Mouse (Mus musculus) forebrain, embryonic 11.5 days (tissue): ENCODE measurements around the gene Txlna. TPM values are rescaled to one million over a fixed set of nuclear protein-coding genes. Genes with fewer than 3 reads are reported as not detected.

Source experiments
- ATAC-seq: fragments of 200-750 bp; cut with Nextera tagmentation; replicated peaks from 2 replicates; pipeline ENCODE4 v1.8.0; 2017; ENCODE audit warnings: moderate TSS enrichment; ENCODE audit not compliant: low FRiP score
- DNase-seq: peaks from one replicate; pipeline ENCODE4 v3.0.0-alpha.2; 2017; ENCODE audit warnings: low spot score
- H3K27ac ChIP-seq: fragments of 300-500 bp; sonication (generic); 2 replicates; pipeline ENCODE4 v1.5.1; 2014; ENCODE audit warnings: low read depth, low read length
- H3K27me3 ChIP-seq: fragments of 300-500 bp; sonication (generic); 2 replicates; pipeline ENCODE4 v1.6.1; 2014; ENCODE audit warnings: mild to moderate bottlenecking, low read length, mixed read lengths; ENCODE audit not compliant: control insufficient read depth, insufficient read depth
- H3K36me3 ChIP-seq: fragments of 300-500 bp; sonication (generic); 2 replicates; pipeline ENCODE4 v1.6.1; 2014; ENCODE audit warnings: mild to moderate bottlenecking, low read length, moderate library complexity, mixed read lengths; ENCODE audit not compliant: control insufficient read depth, insufficient read depth
- H3K4me1 ChIP-seq: fragments of 300-500 bp; sonication (generic); replicated peaks from 2 replicates; pipeline ENCODE4 v1.6.1; 2014; ENCODE audit warnings: low read length, mixed read lengths; ENCODE audit not compliant: control insufficient read depth, insufficient read depth
- H3K4me2 ChIP-seq: fragments of 300-500 bp; sonication (generic); 2 replicates; pipeline ENCODE4 v1.6.1; 2014; ENCODE audit warnings: low read depth, mild to moderate bottlenecking, low read length, moderate library complexity, mixed read lengths; ENCODE audit not compliant: severe bottlenecking
- H3K4me3 ChIP-seq: fragments of 300-500 bp; sonication (generic); 2 replicates; pipeline ENCODE4 v1.5.1; 2014; ENCODE audit warnings: low read depth, low read length
- H3K9ac ChIP-seq: fragments of 300-500 bp; sonication (generic); 2 replicates; pipeline ENCODE4 v1.6.1; 2014; ENCODE audit warnings: low read length
- H3K9me3 ChIP-seq: fragments of 300-500 bp; sonication (generic); 2 replicates; pipeline ENCODE4 v1.6.1; 2016; ENCODE audit warnings: low read length, mixed read lengths; ENCODE audit not compliant: control insufficient read depth
- WGBS: fragments of 180-500 bp; shearing (Covaris S2); extraction: QIAGEN DNeasy Blood & Tissue Kit; methylation state at CpG from one replicate; pipeline ENCODE4 v1.1.7; 2014; 5-methylcytosine and 5-hydroxymethylcytosine counted together
- polyA plus RNA-seq: library from polyadenylated mRNA; unstranded; fragments of >200 nt; fragmentation: Nextera tagmentation; extraction: Ambion mirVana; gene quantifications from 2 replicates; pipeline ENCODE4 v1.2.1, GENCODE M21; 2014

Txlna gene
- polyA plus RNA-seq, 1 experiment from 2014 or later = 115 TPM

- H3K36me3 ChIP-seq = peaks cover 46% of the 10 kb centered on the region
- H3K4me3 ChIP-seq = no peak overlapping the region
- H3K9me3 ChIP-seq = no peaks in the 10 kb centered on the region
- no peaks in the 10 kb centered on the region for H3K27me3 ChIP-seq
- no peak overlapping the region for H3K4me2 ChIP-seq
- no peak for DNase-seq
- H3K9ac ChIP-seq = no peak overlapping the region
- H3K27ac ChIP-seq = no peak overlapping the region
- 96% methylated on average over 6 of the region's 6 CpGs for WGBS
- no peak for ATAC-seq
- H3K4me1 ChIP-seq = 0 out of 2 replicates have a peak, but pooled peaks cover 3% of the 10 kb centered on the region
Observed at GRCm38 (mm10) chr4:129633852-129634251, 7.0 kb downstream of the Txlna start.

GRCm38 (mm10) chr4:129631867-129632266 is 9.0 kb downstream of the Txlna start:
- Histone ChIP-seq H3K27ac (no peak overlapping the region), H3K4me2 (no peak overlapping the region), H3K9ac (no peak overlapping the region), H3K4me3 (no peak overlapping the region), H3K27me3 (no peaks in the 10 kb centered on the region), H3K9me3 (no peaks in the 10 kb centered on the region), H3K4me1 (no peaks in the 10 kb centered on the region), H3K36me3 (peaks cover 43% of the 10 kb centered on the region)
- ATAC-seq = no peak
- no peak for DNase-seq
- WGBS = 93% methylated on average over 12 of the region's 12 CpGs

GRCm38 (mm10) chr4:129630944-129631343 is 9.9 kb downstream of the Txlna start:
- no peak overlapping the region for H3K4me3 ChIP-seq
- no peaks in the 10 kb centered on the region for H3K27me3 ChIP-seq
- H3K27ac ChIP-seq = no peak overlapping the region
- no peak for DNase-seq
- H3K36me3 ChIP-seq = peaks cover 36% of the 10 kb centered on the region
- no peaks in the 10 kb centered on the region for H3K9me3 ChIP-seq
- H3K4me1 ChIP-seq = no peaks in the 10 kb centered on the region
- no peak overlapping the region for H3K4me2 ChIP-seq
- no peak for ATAC-seq
- WGBS = 87% methylated on average over 4 of the region's 4 CpGs
- no peak overlapping the region for H3K9ac ChIP-seq

- Histone ChIP-seq H3K27ac (no peak overlapping the region), H3K4me1 (peaks cover 24% of the 10 kb centered on the region), H3K4me3 (no peak overlapping the region), H3K36me3 (peaks cover 16% of the 10 kb centered on the region), H3K9me3 (no peaks in the 10 kb centered on the region), H3K27me3 (no peaks in the 10 kb centered on the region), H3K4me2 (no peak overlapping the region), H3K9ac (no peak overlapping the region)
- WGBS = 78% methylated on average over 6 of the region's 6 CpGs
- no peak for DNase-seq
- ATAC-seq = no peak
Observed at GRCm38 (mm10) chr4:129626035-129626434, 14.8 kb downstream of the Txlna start.

GRCm38 (mm10) chr4:129625496-129625895 is 15.4 kb downstream of the Txlna start:
- Histone ChIP-seq H3K4me3 (no peak overlapping the region), H3K4me1 (peaks cover 24% of the 10 kb centered on the region), H3K9me3 (no peaks in the 10 kb centered on the region), H3K36me3 (peaks cover 12% of the 10 kb centered on the region), H3K27me3 (no peaks in the 10 kb centered on the region), H3K4me2 (no peak overlapping the region; the same call in 1 of the 2 replicates), H3K9ac (no peak overlapping the region; the same call in 1 of the 2 replicates), H3K27ac (0 out of 2 replicates have a peak overlapping the region, but pooled peaks have one; percentile 79)
- ATAC-seq (no peak), DNase-seq (no peak)
- WGBS = 40% methylated on average over 4 of the region's 4 CpGs

- peak overlapping the region; percentile 79 for H3K27ac ChIP-seq
- no peaks in the 10 kb centered on the region for H3K27me3 ChIP-seq
- peaks cover 12% of the 10 kb centered on the region for H3K36me3 ChIP-seq
- H3K9me3 ChIP-seq = no peaks in the 10 kb centered on the region
- DNase-seq (peak; percentile 82), ATAC-seq (no peak)
- H3K4me2 ChIP-seq = peak overlapping the region; percentile 79
- H3K4me1 ChIP-seq = peaks cover 24% of the 10 kb centered on the region
- WGBS = 3% methylated on average over 6 of the region's 6 CpGs
- peak overlapping the region; percentile 77 for H3K9ac ChIP-seq
- H3K4me3 ChIP-seq = peak overlapping the region; percentile 55
Observed at GRCm38 (mm10) chr4:129625029-129625370, 15.9 kb downstream of the Txlna start.

GRCm38 (mm10) chr4:129624281-129625028 is 16.4 kb downstream of the Txlna start:
- H3K9ac ChIP-seq = peak overlapping the region; percentile 77
- peak overlapping the region; percentile 55 for H3K4me3 ChIP-seq
- H3K27me3 ChIP-seq = no peaks in the 10 kb centered on the region
- peaks cover 9% of the 10 kb centered on the region for H3K36me3 ChIP-seq
- peak overlapping the region; percentile 79 for H3K4me2 ChIP-seq
- ATAC-seq (peak; percentile 84), DNase-seq (peak; percentile 86)
- no peaks in the 10 kb centered on the region for H3K9me3 ChIP-seq
- H3K4me1 ChIP-seq = peaks cover 24% of the 10 kb centered on the region
- peak overlapping the region; percentile 79 for H3K27ac ChIP-seq
- 1% methylated on average over 18 of the region's 18 CpGs for WGBS

- Histone ChIP-seq H3K9ac (peak within 1 kb of the TSS; percentile 77), H3K36me3 (peaks cover 6% of the 10 kb centered on the region; the same call in 1 of the 2 replicates), H3K27ac (peak within 1 kb of the TSS; percentile 79), H3K27me3 (no peaks in the 10 kb centered on the region), H3K4me3 (peak within 1 kb of the TSS; percentile 55), H3K4me1 (peaks cover 24% of the 10 kb centered on the region), H3K9me3 (no peaks in the 10 kb centered on the region), H3K4me2 (peak within 1 kb of the TSS; percentile 79)
- DNase-seq (no peak), ATAC-seq (peak; percentile 28; the same call in 1 of the 2 replicates)
- 0% methylated on average over 10 of the region's 10 CpGs for WGBS
Observed at GRCm38 (mm10) chr4:129623681-129624091, 17.2 kb downstream of the Txlna start, which contains the start of gene Ccdc28b. Gene Ccdc28b (minus strand): TSS chr4:129623947.
